Mouse (Mus musculus): Measurements from ENCODE around the gene Pitpnc1.
A peak's percentile ranks its signal among the peaks of the same experiment; 100 is the strongest.

- TF ChIP-seq CTCF (IDR thresholded peaks at IDR 0.05; ENCODE audit: low read depth) (peak; percentile 21; the same call in 1 of the 2 replicates), EP300 (optimal IDR thresholded peaks at IDR 0.05) (no peak)
These were observed 148.7 kb downstream of the Pitpnc1 start for GRCm38 (mm10) chr11:107321819-107322218.

All from stomach, postnatal 0 days (tissue).